Mouse (Mus musculus): ENCODE measurements around the gene Pappa2.

DNA sequence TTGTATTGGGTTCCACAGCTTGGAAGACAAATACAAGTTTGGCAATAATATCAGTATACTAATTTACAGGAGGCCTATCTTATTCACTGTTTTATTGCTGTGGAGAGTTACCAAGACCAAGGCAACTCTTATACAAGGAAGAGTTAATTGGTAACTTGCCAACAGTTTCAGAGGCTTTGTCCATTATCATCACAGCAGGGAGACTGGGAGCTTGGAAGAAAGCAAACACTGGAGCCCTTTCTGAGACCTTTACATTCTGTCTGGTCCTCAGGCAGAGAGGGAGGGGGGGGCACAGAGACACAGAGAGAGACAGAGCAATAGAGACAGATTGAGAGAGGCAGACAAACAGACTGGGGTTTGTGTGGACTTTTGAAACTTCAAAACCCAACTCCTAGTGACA, 207.2 kb downstream of the Pappa2 start:
- TF ChIP-seq POLR2A (IDR thresholded peaks at IDR 0.05; ENCODE audit: low read depth, low read length) (no peak), CTCF (IDR thresholded peaks at IDR 0.05; ENCODE audit: extremely low read depth, insufficient read depth, insufficient read length, insufficient replicate concordance) (no peak)

Data from spleen, adult 2 months (tissue).